Mouse (Mus musculus) liver, embryonic 14 days (tissue): ENCODE data around the gene BC048679. TPM values are rescaled to one million over a fixed set of nuclear protein-coding genes. Genes with fewer than 3 reads are reported as not detected.

Experiments
- polyA plus RNA-seq: library from polyadenylated mRNA; depleted of rRNA; stranded (reverse); fragments of >200 nt; gene quantifications from 2 replicates; pipeline ENCODE4 v1.2.3, GENCODE M21; 2012; rRNA removed

The BC048679 gene
- polyA plus RNA-seq, result 0.09 TPM in 1 of 2 replicates, not detected in the other

DNA sequence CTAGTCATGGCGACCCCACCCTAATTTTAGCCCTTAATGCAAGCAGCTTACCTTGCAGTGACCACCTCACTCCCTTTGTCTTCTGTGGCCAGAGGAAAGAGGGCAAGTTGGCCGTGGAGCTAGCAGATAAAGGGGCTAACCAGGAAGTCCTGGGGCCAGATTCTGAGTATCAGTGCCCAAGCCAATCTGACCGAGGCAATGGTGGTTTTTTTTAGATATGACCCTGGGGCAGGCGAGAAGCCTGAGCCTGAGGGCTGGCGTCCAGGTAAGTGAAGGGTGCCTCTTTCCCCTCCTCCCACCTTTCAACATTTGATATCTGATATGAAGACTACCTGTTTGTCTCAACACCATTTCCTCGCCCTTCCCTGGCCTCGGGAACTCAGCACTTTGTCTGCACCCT, at the start of gene BC048679:
Gene BC048679 (minus strand): TSS at position 101 of the 400 bp plus-strand sequence.

DNA sequence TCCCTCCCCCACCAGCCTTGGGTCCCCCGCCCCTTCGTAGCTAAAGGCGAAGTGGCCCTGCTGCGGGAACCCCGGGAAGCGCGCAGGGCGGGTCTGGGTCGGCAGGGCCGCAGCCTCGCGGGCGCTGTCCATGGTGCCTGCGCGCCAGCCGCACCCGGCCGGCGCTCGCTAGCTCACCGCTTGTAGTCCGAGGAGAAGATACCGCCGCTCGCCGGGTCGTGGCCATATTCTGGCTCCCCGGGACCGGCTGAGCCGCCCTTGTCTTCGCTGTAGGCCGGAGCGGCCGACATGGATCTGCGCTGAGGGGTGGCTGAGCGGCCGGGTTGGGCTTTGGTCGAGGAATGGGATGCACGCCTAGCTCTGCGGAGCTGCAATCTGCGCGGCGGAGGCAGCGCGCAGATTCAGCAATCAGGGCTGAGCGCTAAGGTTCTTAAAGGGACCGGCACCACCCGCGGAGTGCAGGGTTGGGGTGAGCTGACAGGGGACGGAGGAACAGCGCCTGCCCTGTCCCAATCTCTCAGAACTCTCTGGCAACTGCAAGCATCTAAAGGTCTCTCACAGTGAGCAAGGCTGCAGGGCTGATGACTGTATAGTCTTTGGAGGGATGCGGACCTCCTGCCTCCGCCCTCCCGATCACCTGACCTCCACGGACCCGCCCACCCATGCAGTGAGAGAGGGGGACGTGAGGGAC, 4.6 kb downstream of the BC048679 start, which contains the start of gene Ap3b2:
Gene Ap3b2 (minus strand): TSS at position 595 of the 691 bp plus-strand sequence.

GRCm38 (mm10) chr7:81455155-81455651, 42.9 kb downstream of the BC048679 start, which contains the start of gene Cpeb1:
TSS of gene Cpeb1 (minus strand) at chr7:81455465.

Other genes with a start within 250 kb of the BC048679 start
- gene Rps17, start 153.0 kb downstream of the BC048679 start, polyA plus RNA-seq, result 1,499 and 1,620 TPM in 2 replicates
- gene Cpeb1, start 42.8 kb downstream of the BC048679 start, polyA plus RNA-seq, result 0.05 and 0.07 TPM in 2 replicates
- 0.06 and 0.14 TPM in 2 replicates for gene Ap3b2, start 4.4 kb downstream of the BC048679 start, polyA plus RNA-seq
- gene Fsd2, start 68.7 kb upstream of the BC048679 start, polyA plus RNA-seq, result 0.08 and 0.09 TPM in 2 replicates
- gene Whamm, start 73.0 kb upstream of the BC048679 start, polyA plus RNA-seq, result 6.4 and 6.8 TPM in 2 replicates
- gene Homer2, start 209.2 kb upstream of the BC048679 start, polyA plus RNA-seq, result 2.5 and 2.9 TPM in 2 replicates